Mouse (Mus musculus): ENCODE measurements around the gene Fgfbp3. TPM values are rescaled to one million over a fixed set of nuclear protein-coding genes. Genes with fewer than 3 reads are reported as not detected.
"Not testable (repeated sequence)": the region's sequence is repeated elsewhere in the genome, so short reads cannot be mapped to it uniquely, and the experiment has no call there.

Fgfbp3 gene
- 1 to 10 TPM; 5.5 to 7.8 TPM for total RNA-seq (2021)
- long read RNA-seq, experiment 1, partial matches to known transcripts = 8 of 8 reads
- long read RNA-seq, experiment 1, other reads (novel, unspliced or antisense) = 0 of 8 reads
- long read RNA-seq, experiment 2, partial matches to known transcripts = 0 of 14 reads
- long read RNA-seq, experiment 2, other reads (novel, unspliced or antisense) = 14 of 14 reads

DNA sequence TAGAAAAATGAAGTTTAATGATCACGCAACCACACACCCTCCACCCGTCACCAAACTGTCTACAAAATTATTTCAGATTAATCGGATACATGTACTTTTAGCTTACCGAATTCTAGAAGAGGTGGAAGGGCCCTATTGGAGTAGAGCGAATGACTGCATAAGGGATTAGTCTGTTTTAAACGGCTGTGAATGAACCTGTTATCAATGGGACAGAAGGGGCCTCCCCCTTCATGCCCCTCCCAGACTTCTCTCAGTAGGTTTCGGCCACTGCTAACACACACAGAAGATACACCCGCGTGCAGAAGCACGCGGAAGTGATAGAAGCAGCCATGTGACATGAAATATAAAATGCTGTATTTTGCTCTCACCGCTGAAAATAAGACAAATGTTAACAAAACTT lies at the start of gene Fgfbp3:
TSS of gene Fgfbp3 (minus strand) at position 150 of the 400 bp plus-strand sequence.
- DNase-seq (ENCODE audit: low spot score in 2 of 2) = no peak
- intact Hi-C loops (cut with DNase I) = loop anchor here (2.0 kb wide), 1 partner anchor 103 kb away; no protein-coding TSS in a partner anchor

DNA sequence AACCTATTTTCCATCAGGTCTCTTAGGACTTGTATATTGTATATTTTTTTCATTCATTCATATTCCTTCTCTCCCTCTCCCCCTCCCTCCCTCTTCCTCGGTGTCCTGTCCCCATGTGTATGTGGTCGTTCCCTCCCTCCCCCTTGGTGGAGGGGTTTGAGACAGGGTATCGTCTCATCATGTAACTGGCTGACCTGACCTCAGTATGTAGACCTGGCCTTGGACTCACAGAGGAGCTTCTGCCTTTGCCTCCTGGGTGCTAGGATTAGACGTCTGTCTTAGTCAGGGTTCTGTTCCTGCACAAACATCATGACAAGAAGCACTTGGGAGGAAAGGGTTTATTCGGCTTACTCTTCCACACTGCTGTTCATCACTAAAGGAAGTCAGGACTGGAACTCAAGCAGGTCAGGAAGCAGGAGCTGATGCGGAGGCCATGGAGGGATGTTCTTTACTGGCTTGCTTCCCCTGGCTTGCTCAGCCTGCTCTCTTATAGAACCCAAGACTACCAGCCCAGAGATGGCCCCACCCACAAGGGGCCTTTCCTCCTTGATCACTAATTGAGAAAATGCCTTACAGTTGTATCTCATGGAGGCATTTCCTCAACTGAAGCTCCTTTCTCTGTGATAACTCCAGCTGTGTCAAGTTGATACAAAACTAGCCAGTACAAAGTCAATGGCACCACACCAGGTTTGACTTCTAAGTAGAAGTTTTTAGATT lies 43.3 kb upstream of the Fgfbp3 start:
- intact Hi-C loops (cut with DNase I) = loop anchor here (5.0 kb wide), 1 partner anchor 35 kb away; no protein-coding TSS in a partner anchor
- DNase-seq (ENCODE audit: low spot score in 2 of 2) = not testable (repeated sequence)

DNA sequence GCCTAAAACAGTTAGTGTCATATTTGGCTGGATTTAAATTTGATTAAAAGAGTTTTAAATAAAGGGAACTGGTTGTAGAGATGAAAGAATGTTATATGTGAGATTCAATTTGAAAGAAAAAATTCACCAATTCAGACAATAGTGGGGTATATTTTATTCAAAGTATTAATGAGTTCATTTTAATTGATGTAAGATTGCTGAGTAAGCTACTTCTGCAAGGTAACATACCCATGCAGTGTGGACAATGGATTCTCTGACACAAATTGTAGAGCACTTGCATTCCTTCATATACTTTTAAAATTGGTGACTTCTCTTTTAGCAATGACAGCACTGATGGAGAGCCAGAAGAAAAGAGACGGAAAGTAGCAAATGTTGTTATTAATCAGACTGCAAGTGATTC lies 41.9 kb upstream of the Fgfbp3 start:
- no peak for DNase-seq (ENCODE audit: low spot score in 2 of 2)
- intact Hi-C loops (cut with DNase I) = loop anchor here (5.0 kb wide), 1 partner anchor 36 kb away; no protein-coding TSS in a partner anchor

DNA sequence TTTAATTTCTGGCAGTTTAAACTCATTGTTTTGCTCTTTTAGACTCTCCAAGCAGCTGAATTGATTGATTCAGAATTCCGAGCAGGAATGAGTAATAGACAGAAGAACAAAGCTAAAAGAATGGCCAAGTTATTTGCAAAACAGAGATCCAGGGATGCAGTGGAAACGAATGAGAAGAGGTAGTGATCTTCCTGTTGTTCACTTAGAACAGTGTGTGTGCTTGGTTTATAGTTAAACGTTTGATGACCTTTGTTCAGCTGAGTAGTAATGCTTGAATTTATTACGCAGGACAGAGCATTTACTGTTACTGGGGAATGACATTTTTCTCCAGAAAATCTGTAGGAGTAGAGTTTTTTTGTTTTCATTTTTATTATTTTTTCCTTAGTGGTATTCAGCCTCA lies 38.9 kb upstream of the Fgfbp3 start:
- DNase-seq (ENCODE audit: low spot score in 2 of 2) = no peak
- intact Hi-C loops (cut with DNase I) = no loop called here

DNA sequence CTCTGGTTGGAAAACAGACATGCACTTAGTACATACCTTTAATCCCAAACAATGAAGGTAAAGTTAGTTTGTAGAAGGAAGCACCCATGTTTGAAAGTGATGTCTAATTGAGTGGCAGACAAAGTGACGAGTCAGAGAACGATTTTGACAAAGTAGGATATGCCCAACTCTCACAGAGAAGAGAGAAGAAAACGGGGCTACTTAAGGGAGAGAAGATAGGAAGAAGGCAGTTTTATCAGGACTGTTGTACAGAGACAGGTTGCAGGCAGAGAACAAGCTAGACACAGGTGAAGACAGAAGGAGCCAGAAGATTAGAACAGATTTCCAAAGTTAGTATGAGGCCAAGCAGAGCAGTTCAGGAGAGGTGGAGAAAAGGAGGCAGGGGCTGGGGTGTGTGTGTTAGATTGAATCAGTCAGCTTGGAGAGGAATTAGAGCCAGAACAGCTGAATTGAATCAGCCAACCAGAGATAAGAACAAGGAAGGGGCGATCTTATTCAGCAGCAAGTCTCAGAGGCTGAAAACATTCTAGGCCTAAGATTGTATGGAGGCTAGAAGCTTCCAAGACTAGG lies 34.3 kb upstream of the Fgfbp3 start:
- intact Hi-C loops (cut with DNase I) = no loop called here
- no peak for DNase-seq (ENCODE audit: low spot score in 2 of 2)

DNA sequence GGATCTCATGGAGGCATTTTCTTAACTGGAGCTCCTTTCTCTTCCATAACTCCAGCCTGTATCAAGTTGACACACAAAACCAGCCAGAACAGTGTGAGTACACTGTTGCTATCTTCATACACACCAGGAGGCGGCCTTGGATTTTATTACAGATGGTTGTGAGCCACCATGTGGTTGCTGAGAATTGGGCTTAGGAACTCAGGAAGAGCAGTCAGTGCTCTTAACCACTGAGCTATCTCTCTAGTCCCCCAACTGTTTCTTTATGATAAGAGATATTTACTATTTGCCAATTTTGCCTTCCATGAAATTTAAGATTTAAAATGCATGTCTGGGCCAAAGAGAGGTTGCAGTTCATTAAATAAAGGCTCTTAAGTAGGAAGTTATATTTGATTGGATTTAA lies 20.6 kb upstream of the Fgfbp3 start:
- intact Hi-C loops (cut with DNase I) = no loop called here
- DNase-seq (ENCODE audit: low spot score in 2 of 2) = no peak

DNA sequence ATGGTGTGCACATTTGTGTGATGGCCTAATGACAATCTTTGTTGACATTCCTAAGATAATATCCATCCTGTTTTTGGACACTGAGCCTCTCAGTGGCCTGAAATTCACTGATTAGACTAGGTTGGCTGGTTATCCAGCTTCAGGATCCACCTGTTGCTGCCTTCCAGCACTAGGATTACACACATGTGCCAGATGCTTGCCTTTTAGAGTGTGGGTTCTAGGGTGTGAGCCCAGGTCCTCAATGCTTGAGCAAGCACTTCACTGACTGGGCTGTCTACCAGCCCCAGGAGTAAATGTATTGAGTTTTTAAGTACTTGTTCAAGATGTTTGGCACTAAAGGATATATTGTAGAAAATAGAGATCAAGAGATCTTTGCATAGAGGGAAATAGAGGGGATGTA lies 18.6 kb upstream of the Fgfbp3 start:
- intact Hi-C loops (cut with DNase I) = no loop called here
- DNase-seq (ENCODE audit: low spot score in 2 of 2) = no peak

DNA sequence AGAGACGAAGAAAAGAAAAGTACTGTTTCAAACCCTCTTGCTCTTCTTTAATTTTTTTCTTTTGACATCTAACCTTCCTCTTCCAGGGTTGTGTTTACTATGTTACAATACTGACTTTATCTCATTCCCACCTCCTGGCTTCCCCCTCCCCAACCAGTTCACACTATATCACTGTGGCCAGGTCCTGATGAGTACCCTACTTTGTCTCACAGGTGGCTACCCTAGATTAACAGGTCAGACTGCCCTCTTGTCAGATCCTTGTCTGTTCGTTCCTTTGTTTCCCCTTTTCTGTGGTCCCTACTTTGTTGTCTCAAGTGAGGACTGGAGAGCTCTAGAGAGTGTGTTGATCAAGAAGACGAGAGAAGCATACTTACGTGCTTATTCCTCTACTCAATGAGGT lies 16.9 kb upstream of the Fgfbp3 start:
- no peak for DNase-seq (ENCODE audit: low spot score in 2 of 2)
- intact Hi-C loops (cut with DNase I) = no loop called here

DNA sequence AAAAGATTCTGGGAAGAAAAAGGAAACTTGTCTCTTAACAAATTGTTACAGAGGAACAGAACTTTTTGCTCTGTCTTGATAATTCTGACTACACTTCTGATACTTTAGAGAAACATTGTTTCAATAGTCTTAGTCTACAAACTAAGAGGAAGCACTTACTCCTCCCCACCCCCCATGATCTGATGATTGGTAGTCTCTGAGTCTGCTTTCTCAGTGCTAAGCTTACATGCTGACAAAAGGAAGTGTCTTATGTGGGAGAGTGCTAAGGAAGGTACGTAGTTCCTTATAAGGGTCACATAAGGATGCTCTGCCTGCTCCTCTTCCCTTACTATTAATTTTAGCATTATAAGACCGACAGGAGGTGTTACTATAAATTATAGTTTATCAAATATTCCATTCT lies 13.2 kb upstream of the Fgfbp3 start:
- intact Hi-C loops (cut with DNase I) = no loop called here
- DNase-seq (ENCODE audit: low spot score in 2 of 2) = no peak

DNA sequence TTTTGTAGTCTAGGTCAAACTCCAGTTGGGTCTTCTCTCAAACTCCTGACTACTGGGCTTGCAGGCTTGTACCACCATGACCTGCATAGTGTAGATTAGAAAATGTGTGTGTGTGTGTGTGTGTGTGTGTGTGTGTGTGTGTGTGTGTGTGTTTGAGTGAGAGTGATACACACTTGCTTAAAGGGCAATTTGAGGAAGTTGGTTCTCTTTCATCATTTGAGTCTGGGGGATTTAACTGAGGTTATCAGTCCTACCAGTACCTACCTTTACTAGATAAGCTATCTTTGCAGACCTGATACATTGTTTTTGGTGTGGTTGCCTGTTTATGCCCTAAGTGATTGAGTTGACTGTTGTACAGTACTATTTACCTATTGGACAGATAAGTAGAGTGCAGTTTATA lies 12.7 kb upstream of the Fgfbp3 start:
- intact Hi-C loops (cut with DNase I) = no loop called here
- DNase-seq (ENCODE audit: low spot score in 2 of 2) = no peak

DNA sequence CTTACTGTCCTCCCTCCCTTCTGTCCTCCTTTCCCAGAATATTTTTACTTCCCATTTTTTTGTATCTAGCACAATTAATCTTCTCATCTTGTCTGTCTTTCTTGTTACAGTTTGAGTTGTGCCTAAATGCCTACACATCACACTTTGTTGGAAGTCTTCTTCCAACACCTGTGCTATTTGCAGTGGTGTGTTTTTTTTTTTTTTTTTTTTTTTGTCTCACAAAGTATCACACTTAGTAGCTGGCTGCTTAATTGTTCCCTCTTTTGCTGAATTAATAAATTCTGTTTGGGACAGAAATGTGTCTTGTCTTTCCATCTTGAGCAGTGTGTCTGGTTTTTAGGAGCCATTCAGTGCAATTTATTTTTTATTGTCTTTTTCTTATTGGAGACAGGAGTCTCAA lies 10.4 kb upstream of the Fgfbp3 start:
- no peak for DNase-seq (ENCODE audit: low spot score in 2 of 2)
- intact Hi-C loops (cut with DNase I) = loop anchor here (5.0 kb wide), 1 partner anchor 98 kb away; the partner anchor contains the start of gene Tnks2

DNA sequence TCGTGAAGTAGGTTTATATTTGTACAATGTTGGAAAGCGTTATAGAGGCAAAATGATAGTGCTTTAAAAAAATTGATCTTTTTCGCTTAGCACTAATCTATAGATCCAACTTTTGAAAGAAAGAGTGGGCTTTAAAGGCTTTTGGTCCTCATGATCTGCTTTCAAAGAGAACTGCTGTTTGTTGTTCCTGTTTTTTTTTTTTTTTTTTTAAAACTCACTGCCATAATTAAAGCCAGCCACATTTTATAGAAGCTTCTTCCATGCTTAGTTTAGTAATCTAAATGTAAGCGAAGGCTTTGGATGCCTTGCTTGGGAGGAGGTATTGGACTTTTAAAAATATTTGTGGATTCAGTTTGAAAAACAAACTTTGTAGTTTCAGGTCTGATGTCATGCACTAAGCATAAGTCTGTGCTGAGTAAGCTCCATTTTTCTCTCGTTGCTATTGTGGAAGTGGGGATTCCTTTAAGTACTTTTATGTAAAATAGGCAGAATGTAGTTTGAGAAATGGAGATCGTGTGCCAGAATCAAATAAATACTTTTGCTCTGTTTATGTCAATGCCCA lies 8.5 kb upstream of the Fgfbp3 start:
- intact Hi-C loops (cut with DNase I) = loop anchor here (5.0 kb wide), 1 partner anchor 96 kb away; the partner anchor contains the start of gene Tnks2
- DNase-seq (ENCODE audit: low spot score in 2 of 2) = no peak

DNA sequence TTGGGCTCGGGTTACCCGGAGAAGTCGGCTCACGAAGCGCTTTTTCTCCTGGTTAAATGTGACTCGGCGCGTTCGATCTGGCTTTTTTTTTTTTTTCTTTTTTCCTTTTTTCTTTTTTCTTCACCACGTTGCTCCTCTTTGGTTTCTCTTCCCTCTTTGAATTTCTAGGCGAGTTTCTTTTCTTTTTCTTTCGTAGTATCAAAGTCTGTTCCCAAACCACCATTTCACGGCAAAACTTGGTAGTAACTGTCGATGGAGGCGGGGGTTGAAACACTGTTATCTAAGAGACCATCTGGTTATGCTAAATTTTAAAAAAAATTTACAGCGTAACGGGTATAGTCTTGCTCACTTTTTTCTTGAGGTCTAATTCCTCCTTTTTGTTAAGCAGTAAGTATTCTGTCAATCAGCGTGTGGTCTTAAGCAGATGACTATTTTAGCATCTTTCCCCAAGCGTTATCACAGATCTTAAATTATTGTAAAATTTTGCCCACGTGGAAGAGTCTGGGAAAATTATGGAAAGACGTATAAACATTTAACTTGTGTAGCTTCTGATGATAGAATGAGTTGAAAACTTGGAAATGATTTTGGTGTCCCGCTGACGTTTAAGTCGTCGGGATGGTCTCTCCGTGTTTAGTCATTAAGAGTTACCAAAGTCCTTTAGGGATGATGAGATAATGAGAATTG lies 7.3 kb upstream of the Fgfbp3 start:
- intact Hi-C loops (cut with DNase I) = loop anchor here (5.0 kb wide), 1 partner anchor 94 kb away; the partner anchor contains the start of gene Tnks2
- no peak for DNase-seq (ENCODE audit: low spot score in 2 of 2)

DNA sequence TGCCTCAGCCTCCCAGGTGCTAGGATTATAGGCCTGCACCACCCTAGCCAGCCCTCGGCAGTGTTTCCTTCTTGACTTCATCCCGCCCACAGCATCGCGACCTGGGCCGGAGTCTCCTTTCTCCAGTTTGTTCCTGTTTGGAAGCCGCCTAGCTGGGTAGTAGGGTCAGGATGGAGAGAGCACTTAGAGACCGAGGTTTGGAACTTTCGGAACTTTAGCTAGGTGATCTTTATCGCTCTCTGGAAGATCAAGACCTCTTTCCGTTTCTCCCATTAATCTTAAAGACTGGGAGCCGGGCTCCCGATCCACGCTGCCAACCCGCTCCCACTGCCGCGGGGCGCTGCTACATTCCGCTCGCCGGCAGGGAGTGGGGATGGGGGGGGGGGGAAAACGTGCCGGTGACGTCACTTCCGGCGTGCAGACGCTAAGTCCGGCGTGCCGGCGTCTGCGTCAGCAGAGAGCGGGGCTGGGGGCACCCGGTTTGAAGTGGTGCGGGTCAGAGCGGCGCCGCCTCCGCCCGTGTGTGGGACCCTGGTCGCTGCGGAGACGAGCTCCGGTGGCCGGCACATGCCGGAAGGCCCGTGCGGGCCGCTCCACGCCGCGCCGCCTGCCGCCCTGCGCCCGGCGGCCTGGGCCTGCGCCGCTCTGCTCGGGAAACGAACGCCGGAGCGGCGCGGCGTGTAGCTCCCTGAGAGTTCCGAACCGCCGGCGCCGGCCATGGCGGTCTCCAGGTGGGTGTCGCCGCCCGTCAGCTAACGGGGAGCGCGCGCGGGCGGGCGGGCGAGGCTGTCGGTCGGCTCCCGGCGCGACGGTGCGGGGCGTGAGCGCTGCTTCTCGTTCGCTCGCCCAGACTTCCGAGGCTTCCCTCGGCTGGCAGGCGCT lies 6.5 kb upstream of the Fgfbp3 start, which contains the start of gene Btaf1:
TSS of gene Btaf1 (plus strand) at position 409 of the 882 bp plus-strand sequence.
- DNase-seq (ENCODE audit: low spot score in 2 of 2) = peak; percentile 82 to 88
- intact Hi-C loops (cut with DNase I) = loop anchor here (5.0 kb wide), 1 partner anchor 94 kb away; the partner anchor contains the start of gene Tnks2

DNA sequence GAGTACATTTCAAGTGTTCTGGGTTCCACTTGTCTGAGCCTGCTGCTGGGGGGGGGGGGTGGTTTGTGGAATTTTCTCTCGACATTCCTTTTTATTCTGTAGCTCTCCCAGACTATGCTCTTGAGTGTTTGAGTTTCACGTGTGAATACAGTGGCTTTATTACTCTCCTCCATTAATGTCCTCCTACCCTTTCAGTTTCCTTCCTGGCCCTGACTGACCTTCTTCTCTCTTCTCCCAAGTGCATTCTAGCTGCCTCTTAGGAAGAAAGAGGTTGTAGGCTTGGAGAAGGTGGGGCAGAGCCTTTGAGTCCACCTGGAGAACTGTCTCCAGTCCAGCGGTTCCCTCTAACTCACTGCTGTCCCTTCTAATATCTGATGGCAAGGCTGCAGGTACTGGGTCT lies 3.5 kb upstream of the Fgfbp3 start:
- intact Hi-C loops (cut with DNase I) = no loop called here
- no peak for DNase-seq (ENCODE audit: low spot score in 2 of 2)

DNA sequence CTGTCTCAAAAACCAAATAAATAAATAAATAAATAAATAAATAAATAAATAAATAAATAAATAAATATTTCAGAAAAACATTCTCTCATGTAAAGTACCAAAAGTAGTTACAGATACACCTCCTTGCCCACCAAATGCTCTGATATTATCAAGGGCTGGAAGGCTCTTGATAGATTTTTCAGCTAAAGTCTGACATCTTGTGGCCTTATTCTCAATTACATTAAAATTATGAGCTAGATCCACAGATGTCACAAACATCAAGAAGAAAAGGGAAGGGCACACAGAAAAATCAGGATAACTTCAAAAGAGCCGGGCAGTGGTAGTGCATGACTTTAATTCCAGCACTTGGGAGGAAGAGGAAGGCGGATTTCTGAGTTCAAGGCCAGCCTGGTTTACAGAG lies 2.6 kb upstream of the Fgfbp3 start:
- peak in 1 of 2 experiments; percentile 75 for DNase-seq (ENCODE audit: low spot score in 2 of 2)
- intact Hi-C loops (cut with DNase I) = no loop called here

DNA sequence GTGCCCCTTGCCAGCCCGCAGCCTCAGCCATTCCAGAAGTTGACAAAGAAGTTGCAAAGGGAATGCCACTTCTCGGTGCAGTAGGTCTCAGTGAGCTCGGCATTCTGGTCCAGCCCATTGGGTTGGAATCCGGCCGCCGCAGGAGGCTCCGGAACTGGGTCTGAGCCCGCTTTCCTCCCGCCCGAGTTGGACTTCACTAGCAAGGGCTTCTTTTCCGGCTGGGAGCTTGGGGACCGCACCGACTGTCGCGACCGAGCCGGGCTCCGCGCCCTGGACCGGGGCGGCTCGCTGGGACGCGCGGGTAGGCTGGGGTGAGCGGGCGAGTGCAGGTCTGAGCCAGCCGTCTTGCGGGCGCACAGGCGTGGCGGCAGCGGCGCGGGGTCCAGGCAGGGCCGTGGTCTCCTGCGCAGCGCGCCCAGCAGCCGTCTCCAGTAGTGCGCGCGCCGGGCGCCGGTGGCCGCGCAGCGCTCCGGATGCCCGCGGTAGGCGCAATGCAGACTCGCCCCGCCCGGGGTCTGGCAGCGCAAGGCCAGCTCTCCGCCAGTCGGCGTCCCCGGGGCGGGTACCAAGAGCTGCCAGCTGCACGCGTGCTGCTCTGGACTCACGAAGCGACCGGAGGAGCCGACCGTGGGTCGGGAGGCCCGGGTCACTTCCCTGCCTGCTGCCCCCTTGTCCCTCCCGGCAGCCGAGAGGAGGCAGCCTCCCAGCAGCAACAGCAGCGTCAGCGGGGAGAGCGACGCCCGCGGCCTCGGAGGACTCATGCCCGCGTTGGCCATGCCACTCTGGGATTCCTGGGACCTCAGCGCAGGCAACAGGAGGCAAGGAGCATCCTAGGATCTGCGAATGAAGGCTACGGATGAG lies 744 bp downstream of the Fgfbp3 start:
- peak; percentile 78 for DNase-seq (ENCODE audit: low spot score in 2 of 2)
- intact Hi-C loops (cut with DNase I) = loop anchor here (2.0 kb wide), 1 partner anchor 102 kb away; no protein-coding TSS in a partner anchor
